Mouse (Mus musculus) heart, adult 2 months (tissue): ENCODE measurements around the gene Slc47a1.
A peak's percentile ranks its signal among the peaks of the same experiment; 100 is the strongest.

ENCODE experiments used
- CTCF ChIP-seq: fragments of 200-600 bp; IDR thresholded peaks from 2 replicates; pipeline ENCODE4 v1.8.1; 2022; ENCODE audit warnings: antibody characterized with exemption, mild to moderate bottlenecking, moderate library complexity
- POLR2A ChIP-seq: fragments of 200-500 bp; IDR thresholded peaks from 2 replicates; pipeline ENCODE4 v1.6.1; 2011; ENCODE audit warnings: mild to moderate bottlenecking, low read depth, low read length, control low read depth; ENCODE audit not compliant: insufficient read depth

GRCm38 (mm10) chr11:61409051-61409450 lies 30.9 kb upstream of the Slc47a1 start:
- TF ChIP-seq CTCF: peak; percentile 66
- no peak for TF ChIP-seq POLR2A
